9 mouse cellular contexts compared by ENCODE assay signal in genomic region chr7:29281201-29282073, GRCm38 (mm10). TPM values are rescaled to one million over a fixed set of nuclear protein-coding genes. Genes with fewer than 3 reads are reported as not detected.
DNase-seq lines count a peak whose midpoint lies in the region; ATAC-seq and TF ChIP-seq lines count a peak whose summit lies in the region.
"Had no signal": no experiment of that assay in that cellular context is flagged by ENCODE, and none has a peak within 500 bp of the region (broad histone marks: within the 10 kb centered on the region; RNA-seq: fewer than 3 reads in every experiment).

TSS of gene Spint2 (minus strand) at chr7:29281912.

- no peaks in the 10 kb centered on the region for H3K9me3 ChIP-seq in forebrain, embryonic 14.5 days (replicated peaks; ENCODE audit: control insufficient read depth, low read length)
- no peaks in the 10 kb centered on the region for H3K9me3 ChIP-seq in hindbrain, postnatal 0 days (ENCODE audit: low read length)
- H3K9me3 ChIP-seq in midbrain, embryonic 10.5 days (replicated peaks): no peaks in the 10 kb centered on the region

- intact Hi-C loops in left cerebral cortex, postnatal 36 days (cut with DNase I): no loop called here

- peak within 1 kb of the TSS; percentile 99 for H3K4me2 ChIP-seq in forebrain, embryonic 14.5 days (ENCODE audit: low read length)
- peak within 1 kb of the TSS; percentile 95 for H3K4me2 ChIP-seq in hindbrain, postnatal 0 days (ENCODE audit: low read depth, low read length)

- H3K4me3 ChIP-seq in forebrain, embryonic 14.5 days (ENCODE audit: low read depth, low read length): peak within 1 kb of the TSS; percentile 51
- H3K4me3 ChIP-seq in hindbrain, postnatal 0 days (ENCODE audit: low read length): peak within 1 kb of the TSS; percentile 53
- peak within 1 kb of the TSS; percentile 70 for H3K4me3 ChIP-seq in midbrain, embryonic 10.5 days

- TF ChIP-seq CTCF in hindbrain, postnatal 0 days (IDR thresholded peaks at IDR 0.05; ENCODE audit: low read depth): peak; percentile 32

- peak; percentile 47 for DNase-seq in embryo, embryonic 10.5 days (ENCODE audit: low spot score)
- DNase-seq in embryo, embryonic 10 days (ENCODE audit: low spot score): no peak
- peak; percentile 75 for DNase-seq in adrenal gland, postnatal 25 days
- peak; percentile 42 for DNase-seq in forebrain, embryonic 14.5 days (ENCODE audit: low spot score)
- peak; percentile 83 for DNase-seq in hindbrain, postnatal 0 days (ENCODE audit: low spot score)
- DNase-seq in left cerebral cortex, postnatal 36 days (ENCODE audit: low spot score in 2 of 2): peak in 1 of 2 experiments; percentile 54
- peak; percentile 56 for DNase-seq in midbrain, embryonic 10.5 days (ENCODE audit: low spot score)
- DNase-seq in spleen, postnatal 10 days (ENCODE audit: low spot score in 2 of 2): peak; percentile 50 to 68

- H3K36me3 ChIP-seq in forebrain, embryonic 14.5 days (ENCODE audit: control insufficient read depth, insufficient read depth, low read length): no peaks in the 10 kb centered on the region
- H3K36me3 ChIP-seq in hindbrain, postnatal 0 days (ENCODE audit: insufficient read depth, low read length): no peaks in the 10 kb centered on the region
- no peaks in the 10 kb centered on the region for H3K36me3 ChIP-seq in midbrain, embryonic 10.5 days

- WGBS in forebrain, embryonic 14.5 days: under 1% methylated on average over 80 of the region's 80 CpGs
- WGBS in hindbrain, postnatal 0 days: under 1% methylated on average over 76 of the region's 80 CpGs
- WGBS in midbrain, embryonic 10.5 days: under 1% methylated on average over 80 of the region's 80 CpGs

- no peak within 1 kb of the TSS for H3K27ac ChIP-seq in forebrain, embryonic 14.5 days (ENCODE audit: low read depth, low read length)
- H3K27ac ChIP-seq in hindbrain, postnatal 0 days: peak within 1 kb of the TSS; percentile 66
- peak within 1 kb of the TSS; percentile 79 for H3K27ac ChIP-seq in midbrain, embryonic 10.5 days (replicated peaks)

- peaks cover 13% of the 10 kb centered on the region for H3K27me3 ChIP-seq in forebrain, embryonic 14.5 days (replicated peaks; ENCODE audit: control insufficient read depth, insufficient read depth, low read length)
- no peaks in the 10 kb centered on the region for H3K27me3 ChIP-seq in hindbrain, postnatal 0 days (ENCODE audit: insufficient read depth, low read length)
- H3K27me3 ChIP-seq in midbrain, embryonic 10.5 days (ENCODE audit: low read depth, poor library complexity, severe bottlenecking): peaks cover 63% of the 10 kb centered on the region

- peak; percentile 80 for ATAC-seq in forebrain, embryonic 14.5 days
- peak; percentile 89 for ATAC-seq in hindbrain, postnatal 0 days

- H3K9ac ChIP-seq in forebrain, embryonic 14.5 days (ENCODE audit: low read length): peak within 1 kb of the TSS; percentile 65
- H3K9ac ChIP-seq in hindbrain, postnatal 0 days (replicated peaks; ENCODE audit: low read length): peak within 1 kb of the TSS; percentile 53

- peaks cover 8% of the 10 kb centered on the region; the same call in 1 of the 2 replicates for H3K4me1 ChIP-seq in forebrain, embryonic 14.5 days (ENCODE audit: control insufficient read depth, insufficient read depth, low read length)
- peaks cover 6% of the 10 kb centered on the region; the same call in 1 of the 2 replicates for H3K4me1 ChIP-seq in hindbrain, postnatal 0 days (ENCODE audit: insufficient read depth, low read length)
- peaks cover 16% of the 10 kb centered on the region for H3K4me1 ChIP-seq in midbrain, embryonic 10.5 days

RNA-seq across cellular contexts. Expression of gene Spint2, which starts in this region (rescaled TPM):
- total RNA-seq in adrenal gland, postnatal 25 days (2021): 23.0 and 36.9 TPM in 2 replicates
- 46.6 and 51.3 TPM in 2 replicates for polyA plus RNA-seq in forebrain, embryonic 14.5 days (2014; fragmentation: Nextera tagmentation; extraction: Ambion mirVana)
- total RNA-seq in hindbrain, postnatal 0 days (2014; rRNA removed): 33.4 and 38.6 TPM in 2 replicates
- 123 and 133 TPM in 2 replicates for polyA plus RNA-seq in hindbrain, postnatal 0 days (2015; fragmentation: Nextera tagmentation; extraction: Ambion mirVana)
- total RNA-seq in left cerebral cortex, postnatal 36 days (2021): 10 to 100 TPM; 23.5 to 26.2 TPM
- polyA plus RNA-seq in midbrain, embryonic 10.5 days (2016; fragmentation: Nextera tagmentation; extraction: Ambion mirVana): 20.5 and 20.8 TPM in 2 replicates
- polyA plus RNA-seq: C2C12 had no signal
